Mouse (Mus musculus): ENCODE data around the gene Tars. TPM values are rescaled to one million over a fixed set of nuclear protein-coding genes. Genes with fewer than 3 reads are reported as not detected.

Gene Tars
- total RNA-seq, 2 experiments from 2014 or later: 40.6 to 46.4 TPM

GRCm38 (mm10) chr15:11364112-11364511 is 35.4 kb downstream of the Tars start:
- DNase-seq (ENCODE audit: low spot score in 2 of 2): no peak

- no peak for DNase-seq (ENCODE audit: low spot score in 2 of 2)
Measured at GRCm38 (mm10) chr15:11361824-11362223, 37.6 kb downstream of the Tars start.

- no peak for DNase-seq (ENCODE audit: low spot score in 2 of 2)
Measured at GRCm38 (mm10) chr15:11360888-11361287, 38.6 kb downstream of the Tars start.

- DNase-seq (ENCODE audit: low spot score in 2 of 2): no peak
Measured at GRCm38 (mm10) chr15:11357501-11357900, 42.0 kb downstream of the Tars start.

GRCm38 (mm10) chr15:11355865-11356264 is 43.6 kb downstream of the Tars start:
- no peak for DNase-seq (ENCODE audit: low spot score in 2 of 2)

- peak; percentile 19 to 34 for DNase-seq (ENCODE audit: low spot score in 2 of 2)
Measured at GRCm38 (mm10) chr15:11339467-11340180, 59.8 kb downstream of the Tars start.
